Mouse (Mus musculus) cortical plate, adult 2 months (tissue): ENCODE data around the gene Slit3.

Experiments used
- CTCF ChIP-seq: fragments of 200-500 bp; IDR thresholded peaks from 2 replicates; pipeline ENCODE4 v1.5.1; 2011; ENCODE audit warnings: mild to moderate bottlenecking, control low read depth, low read length; ENCODE audit not compliant: insufficient read depth; ENCODE audit errors: extremely low read depth
- POLR2A ChIP-seq: fragments of 200-500 bp; IDR thresholded peaks from 2 replicates; pipeline ENCODE4 v1.6.1; 2011; ENCODE audit warnings: mild to moderate bottlenecking, low read length, control low read depth; ENCODE audit not compliant: insufficient read depth; ENCODE audit errors: extremely low read depth

DNA sequence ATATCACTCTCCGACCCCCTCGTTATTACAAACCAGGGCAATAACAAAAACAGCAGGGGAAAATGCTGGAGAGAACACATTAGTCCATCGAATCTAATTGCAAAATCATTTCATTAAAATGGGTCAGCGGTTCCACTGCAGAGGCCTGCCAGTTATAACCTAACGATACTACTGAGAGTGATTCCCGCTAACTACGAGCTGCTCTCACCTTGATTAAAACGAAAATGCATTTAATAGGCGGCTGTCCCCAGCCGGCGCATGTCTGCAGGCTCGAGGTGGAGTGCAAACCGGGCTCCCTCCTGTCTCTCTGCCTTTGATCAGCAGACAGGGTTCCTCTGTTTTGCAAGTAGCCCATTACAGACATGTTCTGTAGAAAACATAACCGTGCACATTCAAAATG, 498.4 kb downstream of the Slit3 start:
- TF ChIP-seq CTCF: no peak
- no peak for TF ChIP-seq POLR2A
